Mouse (Mus musculus): ENCODE results near the gene Slc51b.

DNA sequence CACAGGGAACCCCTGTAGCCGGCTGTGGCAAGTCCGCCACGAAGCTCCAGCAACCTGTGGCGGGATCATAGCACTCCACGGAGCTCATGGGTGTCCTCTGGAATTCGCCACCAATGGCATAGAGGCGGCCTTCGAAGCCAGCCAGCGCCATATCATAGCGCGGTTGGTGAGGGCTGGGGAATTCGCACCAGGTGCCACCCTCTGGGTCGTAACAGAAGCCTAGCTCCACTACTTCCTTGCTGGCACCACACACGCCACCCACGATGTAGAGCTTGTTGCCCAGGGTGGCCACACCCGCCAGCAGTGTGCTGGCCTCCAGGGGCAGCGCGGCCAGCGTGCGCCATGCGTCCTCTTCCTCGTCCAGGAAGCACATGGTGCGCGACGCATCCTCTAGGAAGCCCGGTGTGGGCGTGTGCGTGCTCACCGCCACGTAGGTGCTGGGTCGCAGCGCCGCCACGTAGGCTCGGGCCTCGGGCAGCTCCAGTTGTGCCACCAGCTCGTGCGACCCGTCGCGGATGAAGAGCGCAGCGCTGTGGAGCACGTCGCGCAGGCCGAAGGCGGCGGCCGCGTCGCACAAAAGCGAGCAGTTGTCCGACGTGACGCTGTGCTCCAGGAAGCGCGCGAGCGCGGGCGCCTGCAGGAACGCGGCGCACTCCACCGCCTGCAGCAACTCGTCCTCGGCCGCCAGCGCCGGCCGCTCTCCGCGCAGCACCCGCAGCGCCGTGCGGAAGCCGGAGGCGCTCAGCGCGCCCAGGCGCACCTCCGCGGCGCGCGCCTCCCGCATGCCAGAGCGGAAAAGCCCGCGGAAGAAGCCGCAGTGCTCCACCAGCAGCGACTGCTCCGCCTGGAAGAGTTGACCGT, 31.8 kb downstream of the Slc51b start:
- no peak for TF ChIP-seq ZC3H11A (IDR thresholded peaks at IDR 0.05; ENCODE audit: borderline replicate concordance, low read depth, low read length)
- no peak for TF ChIP-seq HCFC1 (IDR thresholded peaks at IDR 0.05; ENCODE audit: borderline replicate concordance, insufficient read depth, low read length)

All from ES-E14 (cell line).